Mouse (Mus musculus) heart, embryonic 11.5 days (tissue): ENCODE measurements around the gene Begain. TPM values are rescaled to one million over a fixed set of nuclear protein-coding genes. Genes with fewer than 3 reads are reported as not detected.

Experiments
- ATAC-seq: fragments of 200-750 bp; cut with Nextera tagmentation; replicated peaks from 2 replicates; pipeline ENCODE4 v1.8.0; 2017; ENCODE audit warnings: moderate library complexity; ENCODE audit not compliant: insufficient number of reproducible peaks, low FRiP score, low TSS enrichment
- H3K27ac ChIP-seq: fragments of 300-500 bp; sonication (generic); 2 replicates; pipeline ENCODE4 v1.5.1; 2014; ENCODE audit warnings: mild to moderate bottlenecking, low read depth, low read length
- H3K27me3 ChIP-seq: fragments of 300-500 bp; sonication (generic); 2 replicates; pipeline ENCODE4 v1.6.1; 2014; ENCODE audit warnings: mild to moderate bottlenecking, low read length, mixed read lengths; ENCODE audit not compliant: control insufficient read depth, insufficient read depth
- H3K36me3 ChIP-seq: fragments of 300-500 bp; sonication (generic); 2 replicates; pipeline ENCODE4 v1.6.1; 2014; ENCODE audit warnings: mild to moderate bottlenecking, low read length, moderate library complexity, mixed read lengths; ENCODE audit not compliant: control insufficient read depth, insufficient read depth
- H3K4me1 ChIP-seq: fragments of 300-500 bp; sonication (generic); 2 replicates; pipeline ENCODE4 v1.6.1; 2014; ENCODE audit warnings: low read length; ENCODE audit not compliant: control insufficient read depth, insufficient read depth
- H3K4me2 ChIP-seq: fragments of 300-500 bp; sonication (generic); 2 replicates; pipeline ENCODE4 v1.6.1; 2014; ENCODE audit warnings: mild to moderate bottlenecking, moderate library complexity
- H3K4me3 ChIP-seq: fragments of 300-500 bp; sonication (generic); 2 replicates; pipeline ENCODE4 v1.5.1; 2014; ENCODE audit warnings: low read depth, low read length
- H3K9ac ChIP-seq: fragments of 300-500 bp; sonication (generic); 2 replicates; pipeline ENCODE4 v1.6.1; 2014; ENCODE audit warnings: mild to moderate bottlenecking, low read depth, low read length, moderate library complexity
- H3K9me3 ChIP-seq: fragments of 300-500 bp; sonication (generic); replicated peaks from 2 replicates; pipeline ENCODE4 v1.6.1; 2016; ENCODE audit warnings: low read length; ENCODE audit not compliant: control insufficient read depth
- WGBS: fragments of 180-500 bp; shearing (Covaris S2); extraction: QIAGEN DNeasy Blood & Tissue Kit; methylation state at CpG from one replicate; pipeline ENCODE4 v1.1.7; 2014; ENCODE audit not compliant: insufficient replicate concordance; 5-methylcytosine and 5-hydroxymethylcytosine counted together
- polyA plus RNA-seq: library from polyadenylated mRNA; unstranded; fragments of >200 nt; fragmentation: Nextera tagmentation; extraction: Ambion mirVana; gene quantifications from 2 replicates; pipeline ENCODE4 v1.2.1, GENCODE M21; 2014

Gene Begain
- polyA plus RNA-seq, 1 experiment from 2014 or later: 2.2 TPM

- Histone ChIP-seq H3K4me3 (no peak overlapping the region), H3K9me3 (no peaks in the 10 kb centered on the region), H3K36me3 (no peaks in the 10 kb centered on the region), H3K4me1 (0 out of 2 replicates have a peak, but pooled peaks cover 3% of the 10 kb centered on the region), H3K27me3 (peaks cover 12% of the 10 kb centered on the region; the same call in 1 of the 2 replicates), H3K9ac (no peak overlapping the region), H3K27ac (no peak overlapping the region), H3K4me2 (no peak overlapping the region)
- WGBS: 56% methylated on average over 2 of the region's 2 CpGs
- ATAC-seq: no peak
These were observed 1.7 kb upstream of the Begain start for GRCm38 (mm10) chr12:109069751-109070150.

- 0 out of 2 replicates have a peak, but pooled peaks cover 3% of the 10 kb centered on the region for H3K4me1 ChIP-seq
- H3K4me2 ChIP-seq: peak overlapping the region; percentile 93
- WGBS: 46% methylated on average over 7 of the region's 7 CpGs
- H3K27me3 ChIP-seq: peaks cover 14% of the 10 kb centered on the region; the same call in 1 of the 2 replicates
- ATAC-seq: no peak
- no peak overlapping the region for H3K9ac ChIP-seq
- H3K9me3 ChIP-seq: no peaks in the 10 kb centered on the region
- H3K36me3 ChIP-seq: no peaks in the 10 kb centered on the region
- H3K4me3 ChIP-seq: peak overlapping the region; percentile 55; the same call in 1 of the 2 replicates
- no peak overlapping the region for H3K27ac ChIP-seq
These were observed 721 bp upstream of the Begain start for GRCm38 (mm10) chr12:109068738-109069137.

- Histone ChIP-seq H3K4me3 (peak overlapping the region; percentile 55), H3K36me3 (no peaks in the 10 kb centered on the region), H3K9me3 (no peaks in the 10 kb centered on the region), H3K27ac (no peak overlapping the region), H3K27me3 (peaks cover 14% of the 10 kb centered on the region; the same call in 1 of the 2 replicates), H3K9ac (peak overlapping the region; percentile 78), H3K4me1 (0 out of 2 replicates have a peak, but pooled peaks cover 3% of the 10 kb centered on the region), H3K4me2 (peak overlapping the region; percentile 93)
- ATAC-seq: peak; percentile 81
- WGBS: 2% methylated on average over 52 of the region's 59 CpGs
These were observed 369 bp downstream of the Begain start for GRCm38 (mm10) chr12:109067561-109068135.

GRCm38 (mm10) chr12:109058660-109059059 lies 9.4 kb downstream of the Begain start:
- ATAC-seq: no peak
- Histone ChIP-seq H3K4me2 (no peak overlapping the region), H3K9ac (no peak overlapping the region), H3K4me3 (no peak overlapping the region), H3K36me3 (no peaks in the 10 kb centered on the region), H3K9me3 (no peaks in the 10 kb centered on the region), H3K27me3 (peaks cover 41% of the 10 kb centered on the region), H3K27ac (no peak overlapping the region), H3K4me1 (no peaks in the 10 kb centered on the region)
- 75% methylated on average over 8 of the region's 8 CpGs for WGBS

- no peak overlapping the region for H3K4me2 ChIP-seq
- 62% methylated on average over 4 of the region's 4 CpGs for WGBS
These were observed 10.3 kb downstream of the Begain start for GRCm38 (mm10) chr12:109057736-109058135.

GRCm38 (mm10) chr12:109053020-109053806 lies 14.8 kb downstream of the Begain start:
- Histone ChIP-seq H3K9ac (no peak overlapping the region), H3K36me3 (no peaks in the 10 kb centered on the region), H3K4me3 (peak overlapping the region; percentile 60), H3K27me3 (peaks cover 86% of the 10 kb centered on the region), H3K9me3 (no peaks in the 10 kb centered on the region), H3K27ac (no peak overlapping the region), H3K4me1 (peaks cover 6% of the 10 kb centered on the region; the same call in 1 of the 2 replicates), H3K4me2 (peak overlapping the region; percentile 94)
- under 1% methylated on average over 84 of the region's 105 CpGs for WGBS
- no peak; the same call in 1 of the 2 replicates for ATAC-seq

More at GRCm38 (mm10) chr12:109057736-109058135, 10.3 kb downstream of the Begain start:
- peaks cover 4% of the 10 kb centered on the region; the same call in 1 of the 2 replicates for H3K4me1 ChIP-seq
- no peak overlapping the region for H3K27ac ChIP-seq
- H3K4me3 ChIP-seq: no peak overlapping the region
- no peak overlapping the region for H3K9ac ChIP-seq
- peaks cover 51% of the 10 kb centered on the region for H3K27me3 ChIP-seq
- no peaks in the 10 kb centered on the region for H3K9me3 ChIP-seq
- ATAC-seq: no peak
- H3K36me3 ChIP-seq: no peaks in the 10 kb centered on the region

GRCm38 (mm10) chr12:109049949-109050348 lies 18.1 kb downstream of the Begain start:
- peaks cover 6% of the 10 kb centered on the region; the same call in 1 of the 2 replicates for H3K4me1 ChIP-seq
- no peak overlapping the region for H3K4me2 ChIP-seq
- H3K9me3 ChIP-seq: no peaks in the 10 kb centered on the region
- H3K27ac ChIP-seq: no peak overlapping the region
- no peak overlapping the region for H3K4me3 ChIP-seq
- ATAC-seq: no peak
- 84% methylated on average over 4 of the region's 4 CpGs for WGBS
- H3K36me3 ChIP-seq: no peaks in the 10 kb centered on the region
- H3K27me3 ChIP-seq: peaks cover 75% of the 10 kb centered on the region
- no peak overlapping the region for H3K9ac ChIP-seq

GRCm38 (mm10) chr12:109045581-109045980 lies 22.4 kb downstream of the Begain start:
- Histone ChIP-seq H3K27ac (no peak overlapping the region), H3K9ac (no peak overlapping the region), H3K4me2 (no peak overlapping the region), H3K4me3 (no peak overlapping the region), H3K4me1 (no peaks in the 10 kb centered on the region), H3K27me3 (peaks cover 57% of the 10 kb centered on the region), H3K9me3 (no peaks in the 10 kb centered on the region), H3K36me3 (no peaks in the 10 kb centered on the region)
- ATAC-seq: no peak
- WGBS: 76% methylated on average over 7 of the region's 7 CpGs
